Mouse (Mus musculus): ENCODE measurements around the gene Mid1.

Mid1 gene

GRCm38 (mm10) chrX:169883536-169884272 is 198.7 kb downstream of the Mid1 start:
- DNase-seq (ENCODE audit: low read depth): no peak

GRCm38 (mm10) chrX:169890541-169890940 is 205.5 kb downstream of the Mid1 start:
- DNase-seq (ENCODE audit: low read depth): no peak

GRCm38 (mm10) chrX:169892100-169892499 is 207.1 kb downstream of the Mid1 start:
- no peak for DNase-seq (ENCODE audit: low read depth)

GRCm38 (mm10) chrX:169892631-169893030 is 207.6 kb downstream of the Mid1 start:
- no peak for DNase-seq (ENCODE audit: low read depth)

GRCm38 (mm10) chrX:169899227-169899950 is 214.4 kb downstream of the Mid1 start:
- no peak for DNase-seq (ENCODE audit: low read depth)

GRCm38 (mm10) chrX:169902860-169903259 is 217.9 kb downstream of the Mid1 start:
- no peak for DNase-seq (ENCODE audit: low read depth)

- DNase-seq (ENCODE audit: low read depth): no peak
Observed at GRCm38 (mm10) chrX:169903656-169904055, 218.7 kb downstream of the Mid1 start.

GRCm38 (mm10) chrX:169906054-169906508 is 221.1 kb downstream of the Mid1 start:
- DNase-seq (ENCODE audit: low read depth): no peak

GRCm38 (mm10) chrX:169909898-169910297 is 224.9 kb downstream of the Mid1 start:
- DNase-seq (ENCODE audit: low read depth): no peak

GRCm38 (mm10) chrX:169915738-169916137 is 230.7 kb downstream of the Mid1 start:
- no peak for DNase-seq (ENCODE audit: low read depth)

GRCm38 (mm10) chrX:169922541-169922940 is 237.5 kb downstream of the Mid1 start:
- DNase-seq (ENCODE audit: low read depth): no peak

- no peak for DNase-seq (ENCODE audit: low read depth)
Observed at GRCm38 (mm10) chrX:169923417-169923816, 238.4 kb downstream of the Mid1 start.

GRCm38 (mm10) chrX:169925600-169925999 is 240.6 kb downstream of the Mid1 start:
- DNase-seq (ENCODE audit: low read depth): no peak

- DNase-seq (ENCODE audit: low read depth): no peak
Observed at GRCm38 (mm10) chrX:169927110-169927817, 242.3 kb downstream of the Mid1 start.

GRCm38 (mm10) chrX:169930868-169931267 is 245.9 kb downstream of the Mid1 start:
- DNase-seq (ENCODE audit: low read depth): no peak

GRCm38 (mm10) chrX:169933228-169933627 is 248.2 kb downstream of the Mid1 start:
- DNase-seq (ENCODE audit: low read depth): no peak

GRCm38 (mm10) chrX:169937119-169937719 is 252.2 kb downstream of the Mid1 start:
- no peak for DNase-seq (ENCODE audit: low read depth)

GRCm38 (mm10) chrX:169940531-169940930 is 255.5 kb downstream of the Mid1 start:
- no peak for DNase-seq (ENCODE audit: low read depth)

GRCm38 (mm10) chrX:169950596-169950995 is 265.6 kb downstream of the Mid1 start:
- DNase-seq (ENCODE audit: low read depth): no peak

- no peak for DNase-seq (ENCODE audit: low read depth)
Observed at GRCm38 (mm10) chrX:169969337-169969736, 284.3 kb downstream of the Mid1 start.

- DNase-seq (ENCODE audit: low read depth): peak; percentile 19
Observed at GRCm38 (mm10) chrX:169969765-169970164, 284.8 kb downstream of the Mid1 start.

GRCm38 (mm10) chrX:169970546-169970945 is 285.5 kb downstream of the Mid1 start:
- peak; percentile 9 for DNase-seq (ENCODE audit: low read depth)

Measured in c-Kit-positive CD71-negative TER-119-negative erythroid progenitor cells, embryonic 14.5 days (primary cell).